Mouse (Mus musculus): ENCODE data around the gene Bclaf3. TPM values are rescaled to one million over a fixed set of nuclear protein-coding genes. Genes with fewer than 3 reads are reported as not detected.

Gene Bclaf3
- polyA plus RNA-seq (2012) = 2.2 and 3.8 TPM in 2 replicates

GRCm38 (mm10) chrX:159526388-159526787 is at the start of gene Bclaf3:
Gene Bclaf3, plus strand, starts transcription at chrX:159526688.
- no peak for TF ChIP-seq GATA1 (IDR thresholded peaks at IDR 0.05; ENCODE audit: low read length)

DNA sequence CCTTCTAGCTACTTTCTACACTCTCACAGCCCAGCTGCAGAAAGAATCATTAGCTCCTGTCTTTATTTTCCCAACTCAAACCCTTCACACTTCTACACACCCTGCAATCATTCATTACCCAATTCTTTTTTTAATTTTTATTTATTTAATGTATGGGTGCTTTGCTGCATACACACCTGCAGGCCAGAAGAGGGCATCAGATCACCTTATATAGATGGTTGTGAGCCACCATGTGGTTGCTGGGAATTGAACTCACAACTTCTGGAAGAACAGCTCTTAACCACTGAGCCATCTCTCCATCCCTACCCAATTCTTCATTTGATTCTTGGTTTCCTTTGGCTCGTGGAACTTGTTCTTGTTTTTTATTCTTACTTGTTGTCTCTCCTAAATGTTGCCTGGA is 42.2 kb upstream of the Bclaf3 start:
- TF ChIP-seq GATA1 (IDR thresholded peaks at IDR 0.05; ENCODE audit: low read length) = no peak

- no peak for TF ChIP-seq GATA1 (IDR thresholded peaks at IDR 0.05; ENCODE audit: low read length)
These were observed 23.3 kb upstream of the Bclaf3 start for GRCm38 (mm10) chrX:159503181-159503580.

GRCm38 (mm10) chrX:159508331-159509036 is 18.0 kb upstream of the Bclaf3 start:
- no peak for TF ChIP-seq GATA1 (IDR thresholded peaks at IDR 0.05; ENCODE audit: low read length)

GRCm38 (mm10) chrX:159509042-159509441 is 17.4 kb upstream of the Bclaf3 start:
- TF ChIP-seq GATA1 (IDR thresholded peaks at IDR 0.05; ENCODE audit: low read length) = no peak

- no peak for TF ChIP-seq GATA1 (IDR thresholded peaks at IDR 0.05; ENCODE audit: low read length)
These were observed 16.4 kb upstream of the Bclaf3 start for GRCm38 (mm10) chrX:159509847-159510715.

DNA sequence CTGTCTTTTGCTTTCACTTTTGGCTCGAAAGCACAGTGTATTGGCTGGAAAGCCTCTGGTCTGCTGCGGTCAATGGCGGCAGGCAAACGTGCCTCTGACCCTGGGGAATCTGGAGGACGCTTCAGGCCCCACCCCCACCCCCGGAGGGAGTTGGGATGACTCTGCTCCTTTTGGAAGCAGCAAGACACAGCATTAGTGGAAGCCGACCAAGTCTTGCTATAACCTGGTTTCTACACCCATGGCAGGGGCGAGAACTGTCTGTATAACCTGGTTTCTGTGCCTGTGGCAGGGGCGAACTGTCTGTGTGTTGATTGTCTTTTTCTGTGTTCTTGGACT is 15.8 kb upstream of the Bclaf3 start:
- TF ChIP-seq GATA1 (IDR thresholded peaks at IDR 0.05; ENCODE audit: low read length) = no peak

- no peak for TF ChIP-seq GATA1 (IDR thresholded peaks at IDR 0.05; ENCODE audit: low read length)
These were observed 10.9 kb upstream of the Bclaf3 start for GRCm38 (mm10) chrX:159515599-159515998.

- no peak for TF ChIP-seq GATA1 (IDR thresholded peaks at IDR 0.05; ENCODE audit: low read length)
These were observed 4.7 kb upstream of the Bclaf3 start for GRCm38 (mm10) chrX:159521780-159522179.

- TF ChIP-seq GATA1 (IDR thresholded peaks at IDR 0.05; ENCODE audit: low read length) = no peak
These were observed 3.8 kb upstream of the Bclaf3 start for GRCm38 (mm10) chrX:159522651-159523050.

DNA sequence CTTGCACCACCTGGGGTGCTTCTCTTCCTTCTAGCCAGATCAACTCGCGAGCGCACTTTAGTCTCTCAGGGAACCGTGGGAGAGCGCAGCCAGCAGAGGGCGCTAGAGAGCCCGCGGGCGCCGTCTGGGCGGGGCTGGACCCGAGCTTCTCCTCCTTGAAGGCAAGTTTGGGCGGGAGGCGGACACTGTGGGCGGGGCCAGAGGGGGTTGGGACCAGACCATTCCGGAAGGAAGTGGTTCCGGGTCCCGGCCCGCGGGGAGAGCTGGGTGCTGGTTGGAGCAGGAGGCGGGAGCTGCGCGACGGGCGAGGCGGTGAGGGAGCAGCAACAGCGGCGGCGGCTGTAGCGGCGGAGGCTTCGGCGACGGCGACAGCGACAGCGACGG is 5.9 kb downstream of the Bclaf3 start:
- no peak for TF ChIP-seq GATA1 (IDR thresholded peaks at IDR 0.05; ENCODE audit: low read length)

DNA sequence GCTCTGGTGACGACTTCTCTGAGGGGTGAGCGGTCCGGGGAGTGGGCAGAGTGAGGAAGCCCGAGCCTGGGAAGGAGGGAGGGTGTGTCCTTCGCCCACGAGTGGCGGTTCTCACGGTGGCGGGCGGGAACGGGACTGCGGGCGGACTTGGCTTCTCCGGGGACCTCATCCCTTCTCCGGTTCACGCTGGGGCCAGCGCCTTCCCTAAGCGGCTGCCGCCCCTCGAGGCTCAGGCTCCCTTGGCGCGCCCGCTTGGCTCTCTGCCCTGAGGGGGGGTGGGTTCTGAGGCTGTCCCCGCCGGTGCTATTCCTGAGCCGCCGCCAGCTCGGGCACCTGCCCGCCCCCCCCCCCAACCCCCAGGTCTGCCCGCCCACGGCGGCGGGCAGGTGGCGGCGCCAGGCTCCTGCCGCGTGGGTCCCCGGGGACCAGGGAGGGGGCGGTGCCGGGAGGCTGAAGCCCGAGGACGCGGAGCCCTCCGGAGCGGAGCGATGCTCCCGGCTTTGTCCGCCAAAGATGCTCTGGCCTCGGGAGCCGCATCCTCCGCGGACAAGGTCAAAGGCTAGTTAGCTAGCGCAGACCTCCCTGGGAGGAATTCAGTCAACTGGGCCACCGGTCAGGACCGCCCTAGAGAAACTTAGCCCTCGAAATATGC is 6.4 kb downstream of the Bclaf3 start:
- no peak for TF ChIP-seq GATA1 (IDR thresholded peaks at IDR 0.05; ENCODE audit: low read length)

GRCm38 (mm10) chrX:159541936-159542335 is 15.4 kb downstream of the Bclaf3 start:
- no peak for TF ChIP-seq GATA1 (IDR thresholded peaks at IDR 0.05; ENCODE audit: low read length)

DNA sequence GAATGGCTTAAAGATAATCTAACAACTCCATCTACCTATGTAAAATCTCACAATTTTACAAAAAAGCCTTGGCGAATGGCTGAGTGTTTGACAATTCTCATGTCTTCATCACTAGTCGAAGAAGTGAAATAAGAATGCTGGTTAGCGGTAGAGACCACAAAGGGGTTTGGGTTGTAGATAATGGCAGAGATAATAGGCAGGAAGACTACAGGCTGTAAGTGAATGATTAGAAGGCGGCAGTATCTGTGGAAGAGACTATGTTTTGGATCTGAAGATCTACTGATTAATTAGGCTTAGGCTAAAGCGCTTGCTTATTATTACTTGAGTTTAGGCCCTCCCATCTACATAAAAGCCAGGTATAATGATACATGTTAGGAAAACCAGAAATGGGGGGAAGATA is 20.6 kb downstream of the Bclaf3 start:
- peak; percentile 51 for TF ChIP-seq GATA1 (IDR thresholded peaks at IDR 0.05; ENCODE audit: low read length)

DNA sequence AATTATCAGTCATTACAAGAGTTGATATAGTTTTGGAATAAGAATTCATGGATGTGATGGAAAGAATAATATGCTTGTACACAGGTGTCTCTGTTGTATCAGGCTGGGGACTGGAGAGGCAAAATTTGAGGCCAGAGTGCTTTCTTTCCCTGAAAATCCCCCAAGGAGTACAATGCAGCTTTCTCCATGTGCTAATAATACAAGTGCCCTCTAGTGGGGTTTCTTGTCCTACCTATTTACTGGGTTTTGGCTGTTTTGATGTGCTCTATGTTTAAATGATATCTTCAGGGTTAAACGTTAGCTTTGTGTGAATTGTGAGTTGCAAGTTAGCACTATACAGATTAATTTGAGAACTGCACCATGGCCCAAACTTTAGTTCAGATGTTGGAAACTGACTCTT is 65.1 kb downstream of the Bclaf3 start:
- no peak for TF ChIP-seq GATA1 (IDR thresholded peaks at IDR 0.05; ENCODE audit: low read length)

- no peak for TF ChIP-seq GATA1 (IDR thresholded peaks at IDR 0.05; ENCODE audit: low read length)
These were observed 71.0 kb downstream of the Bclaf3 start for GRCm38 (mm10) chrX:159597502-159597901.

Data from G1E-ER4 (cell line).